In genomic region chr4:122912613-122913012, GRCm38 (mm10) we compare ENCODE assay signal across 11 mouse cellular contexts. TPM values are rescaled to one million over a fixed set of nuclear protein-coding genes. Genes with fewer than 3 reads are reported as not detected.
A peak's percentile ranks its signal among the peaks of the same experiment; 100 is the strongest.
DNase-seq lines count a peak whose midpoint lies in the region; ATAC-seq and TF ChIP-seq lines count a peak whose summit lies in the region.
"Had no signal": no experiment of that assay in that cellular context is flagged by ENCODE, and none has a peak within 500 bp of the region (broad histone marks: within the 10 kb centered on the region; RNA-seq: fewer than 3 reads in every experiment).

No protein-coding gene starts in this region.

- no peak overlapping the region for H3K27ac ChIP-seq in intestine, postnatal 0 days (ENCODE audit: low read depth, low read length)
- no peak overlapping the region for H3K27ac ChIP-seq in intestine, embryonic 15.5 days
- no peak overlapping the region for H3K27ac ChIP-seq in testis, adult 2 months (ENCODE audit: control insufficient read depth, insufficient read depth, low read depth, low read length)
- H3K27ac ChIP-seq in bone marrow, adult 2 months (ENCODE audit: control insufficient read depth, insufficient read depth, low read depth, low read length, poor library complexity), result no peak overlapping the region
- H3K27ac ChIP-seq: neural tube, embryonic 13.5 days had no signal

- no peak for DNase-seq in testis, postnatal 10 days (ENCODE audit: low spot score)
- DNase-seq in c-Kit-positive CD71-positive TER-119-positive erythroid progenitor cells, embryonic 14.5 days (ENCODE audit: low spot score), result no peak
- DNase-seq in urinary bladder, postnatal 4 days (ENCODE audit: low spot score in 2 of 2), result no peak
- no peak for DNase-seq in heart, adult 9 months (ENCODE audit: low spot score in 2 of 2)
- DNase-seq: thymus, postnatal 36 days had no signal

- H3K4me3 ChIP-seq in intestine, postnatal 0 days (ENCODE audit: low read depth, low read length), result no peak overlapping the region
- no peak overlapping the region for H3K4me3 ChIP-seq in intestine, embryonic 15.5 days (replicated peaks)
- H3K4me3 ChIP-seq in testis, adult 2 months (ENCODE audit: control insufficient read depth, low read depth, low read length), result no peak overlapping the region
- no peak overlapping the region for H3K4me3 ChIP-seq in bone marrow, adult 2 months (replicated peaks; ENCODE audit: control insufficient read depth, low read depth, low read length)
- H3K4me3 ChIP-seq: neural tube, embryonic 13.5 days had no signal

- H3K9me3 ChIP-seq in intestine, postnatal 0 days (ENCODE audit: control insufficient read depth), result no peaks in the 10 kb centered on the region; the same call in 1 of the 2 replicates
- 0 out of 2 replicates have a peak, but pooled peaks cover 4% of the 10 kb centered on the region for H3K9me3 ChIP-seq in intestine, embryonic 15.5 days

- H3K27me3 ChIP-seq in intestine, postnatal 0 days (replicated peaks; ENCODE audit: control insufficient read depth, insufficient read depth, low read length), result no peaks in the 10 kb centered on the region
- H3K27me3 ChIP-seq in intestine, embryonic 15.5 days (replicated peaks), result no peaks in the 10 kb centered on the region
- H3K27me3 ChIP-seq in testis, adult 2 months (ENCODE audit: control insufficient read depth, insufficient read depth, low read length), result no peaks in the 10 kb centered on the region
- H3K27me3 ChIP-seq: neural tube, embryonic 13.5 days had no signal

- no peaks in the 10 kb centered on the region for H3K36me3 ChIP-seq in intestine, postnatal 0 days (ENCODE audit: control insufficient read depth, insufficient read depth)
- no peaks in the 10 kb centered on the region for H3K36me3 ChIP-seq in intestine, embryonic 15.5 days
- no peaks in the 10 kb centered on the region for H3K36me3 ChIP-seq in testis, adult 2 months (ENCODE audit: control insufficient read depth, insufficient read depth, low read length)
- H3K36me3 ChIP-seq: neural tube, embryonic 13.5 days had no signal

- no peak for TF ChIP-seq POLR2A in testis, adult 2 months (IDR thresholded peaks at IDR 0.05; ENCODE audit: control insufficient read depth, low read depth, low read length)
- no peak for TF ChIP-seq POLR2A in bone marrow, adult 2 months (IDR thresholded peaks at IDR 0.05; ENCODE audit: borderline replicate concordance, control insufficient read depth, low read depth, low read length)

- peak; percentile 59 for TF ChIP-seq CTCF in intestine, postnatal 0 days (IDR thresholded peaks at IDR 0.05; ENCODE audit: low read depth)
- peak; percentile 63; the same call in 1 of the 2 replicates for TF ChIP-seq CTCF in testis, adult 2 months (IDR thresholded peaks at IDR 0.05; ENCODE audit: control insufficient read depth, insufficient read depth, insufficient replicate concordance, low read depth, low read length)
- peak; percentile 68 for TF ChIP-seq CTCF in bone marrow, adult 2 months (IDR thresholded peaks at IDR 0.05; ENCODE audit: control insufficient read depth, insufficient read depth, low read length)

- no peak for ATAC-seq in intestine, postnatal 0 days
- no peak for ATAC-seq in intestine, embryonic 15.5 days
- ATAC-seq: inflammation-experienced regulatory T-cells, adult 6 months had no signal

- H3K4me1 ChIP-seq in intestine, postnatal 0 days (replicated peaks; ENCODE audit: control insufficient read depth, insufficient read depth, low read length), result no peaks in the 10 kb centered on the region
- no peaks in the 10 kb centered on the region for H3K4me1 ChIP-seq in intestine, embryonic 15.5 days (replicated peaks)
- H3K4me1 ChIP-seq in testis, adult 2 months (ENCODE audit: control insufficient read depth, insufficient read depth, low read length), result peaks cover 9% of the 10 kb centered on the region
- H3K4me1 ChIP-seq in bone marrow, adult 2 months (ENCODE audit: control insufficient read depth, insufficient read depth, low read length), result no peaks in the 10 kb centered on the region
- H3K4me1 ChIP-seq: neural tube, embryonic 13.5 days had no signal

- no peak overlapping the region for H3K9ac ChIP-seq in intestine, postnatal 0 days (ENCODE audit: low read depth, low read length)
- no peak overlapping the region for H3K9ac ChIP-seq in intestine, embryonic 15.5 days
- H3K9ac ChIP-seq: neural tube, embryonic 13.5 days had no signal

- no peak overlapping the region for H3K4me2 ChIP-seq in intestine, postnatal 0 days (replicated peaks; ENCODE audit: low read depth)
- no peak overlapping the region for H3K4me2 ChIP-seq in intestine, embryonic 15.5 days (replicated peaks)
- H3K4me2 ChIP-seq: neural tube, embryonic 13.5 days had no signal

- WGBS in intestine, postnatal 0 days, result 74% methylated on average over 5 of the region's 5 CpGs
- WGBS in intestine, embryonic 15.5 days, result 73% methylated on average over 5 of the region's 5 CpGs
- 68% methylated on average over 5 of the region's 5 CpGs for WGBS in bone marrow, adult 2 months

RNA-seq across cellular contexts. Expression of gene Cap1, which starts 26.8 kb away (rescaled TPM):
- polyA plus RNA-seq in intestine, postnatal 0 days (2015; fragmentation: Nextera tagmentation; extraction: Ambion mirVana), result 58.4 and 60.4 TPM in 2 replicates
- polyA plus RNA-seq in intestine, embryonic 15.5 days (2015; fragmentation: Nextera tagmentation; extraction: Ambion mirVana), result 82.4 and 84.9 TPM in 2 replicates
- 47.0 and 62.4 TPM in 2 replicates for polyA plus RNA-seq in testis, adult 2 months (2012; rRNA removed)
- polyA plus RNA-seq in bone marrow, adult 2 months (2011; ENCODE audit: insufficient read depth, insufficient read length, low replicate concordance, missing spikeins), result 213 and 346 TPM in 2 replicates

RNA-seq across cellular contexts. Expression of gene Mfsd2a, which starts 48.4 kb away (rescaled TPM):
- 189 and 247 TPM in 2 replicates for polyA plus RNA-seq in intestine, postnatal 0 days (2015; fragmentation: Nextera tagmentation; extraction: Ambion mirVana)
- 2.1 and 2.3 TPM in 2 replicates for polyA plus RNA-seq in intestine, embryonic 15.5 days (2015; fragmentation: Nextera tagmentation; extraction: Ambion mirVana)
- polyA plus RNA-seq in testis, adult 2 months (2012; rRNA removed), result 6.9 and 8.7 TPM in 2 replicates
- not detected in 2 replicates for polyA plus RNA-seq in bone marrow, adult 2 months (2011; ENCODE audit: insufficient read depth, insufficient read length, low replicate concordance, missing spikeins)

Comparison
In these comparisons a context has a peak if more than half of its experiments do, and no peak if none do; other contexts are left out.
1. RNA of gene Mfsd2a, which starts 48.4 kb away (polyA plus RNA-seq): 189 to 247 TPM in intestine, postnatal 0 days; 6.9 to 8.7 TPM in testis, adult 2 months, 2.1 to 2.3 TPM in intestine, embryonic 15.5 days and not detected in bone marrow, adult 2 months; every median in the first group is over 10 times any median in the second.
2. Peak in every context shown above with its lines, with median percentiles within 50 percentile points of each other: CTCF ChIP-seq.